In genomic region chr9:122846156-122846555, GRCm38 (mm10) we compare ENCODE assay signal across 11 mouse cellular contexts. TPM values are rescaled to one million over a fixed set of nuclear protein-coding genes. Genes with fewer than 3 reads are reported as not detected.
DNase-seq lines count a peak whose midpoint lies in the region; ATAC-seq lines count a peak whose summit lies in the region.
"Had no signal": no experiment of that assay in that cellular context is flagged by ENCODE, and none has a peak within 500 bp of the region (broad histone marks: within the 10 kb centered on the region; RNA-seq: fewer than 3 reads in every experiment).

No protein-coding gene starts in this region.

- peaks cover 8% of the 10 kb centered on the region for H3K4me1 ChIP-seq in forebrain, embryonic 13.5 days
- no peaks in the 10 kb centered on the region for H3K4me1 ChIP-seq in forebrain, embryonic 11.5 days (replicated peaks; ENCODE audit: control insufficient read depth, insufficient read depth, low read length)
- no peaks in the 10 kb centered on the region for H3K4me1 ChIP-seq in midbrain, embryonic 14.5 days (ENCODE audit: control insufficient read depth, insufficient read depth, low read length)
- no peaks in the 10 kb centered on the region for H3K4me1 ChIP-seq in midbrain, embryonic 15.5 days
- no peaks in the 10 kb centered on the region for H3K4me1 ChIP-seq in midbrain, embryonic 11.5 days (ENCODE audit: control insufficient read depth, insufficient read depth, low read length)
- H3K4me1 ChIP-seq: heart, embryonic 15.5 days had no signal

- H3K4me2 ChIP-seq in forebrain, embryonic 13.5 days, result no peak overlapping the region
- H3K4me2 ChIP-seq in forebrain, embryonic 11.5 days (ENCODE audit: low read depth, low read length, severe bottlenecking), result no peak overlapping the region
- H3K4me2 ChIP-seq in midbrain, embryonic 14.5 days (ENCODE audit: low read length), result no peak overlapping the region
- no peak overlapping the region for H3K4me2 ChIP-seq in midbrain, embryonic 15.5 days
- H3K4me2 ChIP-seq in midbrain, embryonic 11.5 days, result no peak overlapping the region
- H3K4me2 ChIP-seq: heart, embryonic 15.5 days had no signal

- H3K27me3 ChIP-seq in forebrain, embryonic 13.5 days, result no peaks in the 10 kb centered on the region
- no peaks in the 10 kb centered on the region for H3K27me3 ChIP-seq in forebrain, embryonic 11.5 days (ENCODE audit: control insufficient read depth, insufficient read depth, low read length)
- no peaks in the 10 kb centered on the region for H3K27me3 ChIP-seq in midbrain, embryonic 14.5 days (ENCODE audit: control insufficient read depth, insufficient read depth, low read length)
- H3K27me3 ChIP-seq in midbrain, embryonic 15.5 days (replicated peaks), result no peaks in the 10 kb centered on the region
- no peaks in the 10 kb centered on the region for H3K27me3 ChIP-seq in midbrain, embryonic 11.5 days (ENCODE audit: control insufficient read depth, insufficient read depth, low read length)
- H3K27me3 ChIP-seq: heart, embryonic 15.5 days had no signal

- H3K9me3 ChIP-seq in forebrain, embryonic 13.5 days (replicated peaks), result 0 out of 2 replicates have a peak, but pooled peaks cover 3% of the 10 kb centered on the region
- H3K9me3 ChIP-seq in forebrain, embryonic 11.5 days (ENCODE audit: control insufficient read depth, low read length), result no peaks in the 10 kb centered on the region
- H3K9me3 ChIP-seq in midbrain, embryonic 14.5 days (ENCODE audit: control insufficient read depth, low read length), result no peaks in the 10 kb centered on the region
- no peaks in the 10 kb centered on the region for H3K9me3 ChIP-seq in midbrain, embryonic 15.5 days
- no peaks in the 10 kb centered on the region for H3K9me3 ChIP-seq in midbrain, embryonic 11.5 days (ENCODE audit: control insufficient read depth, low read length)
- H3K9me3 ChIP-seq: heart, embryonic 15.5 days had no signal

- peak; percentile 59; the same call in 1 of the 2 replicates for ATAC-seq in forebrain, embryonic 13.5 days
- no peak for ATAC-seq in forebrain, embryonic 11.5 days (replicated peaks; ENCODE audit: low FRiP score)
- no peak for ATAC-seq in midbrain, embryonic 14.5 days (ENCODE audit: low FRiP score, low TSS enrichment)
- ATAC-seq in midbrain, embryonic 15.5 days (replicated peaks), result no peak
- no peak for ATAC-seq in midbrain, embryonic 11.5 days (ENCODE audit: low FRiP score)

- DNase-seq in forebrain, embryonic 11.5 days (ENCODE audit: low spot score), result no peak
- DNase-seq in midbrain, embryonic 14.5 days, result peak; percentile 10
- DNase-seq in layer of hippocampus, adult 9-10 months (ENCODE audit: low spot score), result peak; percentile 43
- peak; percentile 37 for DNase-seq in right cerebral cortex, postnatal 4 days
- DNase-seq in midbrain, embryonic 11.5 days (ENCODE audit: low spot score, missing footprints), result no peak
- DNase-seq in adrenal gland, postnatal 14 days, result no peak

- H3K9ac ChIP-seq in forebrain, embryonic 13.5 days, result no peak overlapping the region
- H3K9ac ChIP-seq in forebrain, embryonic 11.5 days (ENCODE audit: low read length), result no peak overlapping the region
- H3K9ac ChIP-seq in midbrain, embryonic 14.5 days (replicated peaks; ENCODE audit: low read length), result no peak overlapping the region
- no peak overlapping the region for H3K9ac ChIP-seq in midbrain, embryonic 15.5 days
- no peak overlapping the region for H3K9ac ChIP-seq in midbrain, embryonic 11.5 days (ENCODE audit: low read length)
- H3K9ac ChIP-seq: heart, embryonic 15.5 days had no signal

- H3K4me3 ChIP-seq in forebrain, embryonic 13.5 days, result no peak overlapping the region
- no peak overlapping the region for H3K4me3 ChIP-seq in forebrain, embryonic 11.5 days (ENCODE audit: low read depth, low read length)
- no peak overlapping the region for H3K4me3 ChIP-seq in midbrain, embryonic 14.5 days (replicated peaks; ENCODE audit: low read depth, low read length)
- H3K4me3 ChIP-seq in midbrain, embryonic 15.5 days, result no peak overlapping the region
- no peak overlapping the region for H3K4me3 ChIP-seq in midbrain, embryonic 11.5 days (ENCODE audit: low read depth, low read length)
- H3K4me3 ChIP-seq: heart, embryonic 15.5 days had no signal

- peak overlapping the region; percentile 48; the same call in 1 of the 2 replicates for H3K27ac ChIP-seq in forebrain, embryonic 13.5 days
- no peak overlapping the region for H3K27ac ChIP-seq in forebrain, embryonic 11.5 days (ENCODE audit: low read depth, low read length)
- no peak overlapping the region for H3K27ac ChIP-seq in midbrain, embryonic 14.5 days (replicated peaks; ENCODE audit: low read depth, low read length)
- no peak overlapping the region for H3K27ac ChIP-seq in midbrain, embryonic 15.5 days
- no peak overlapping the region for H3K27ac ChIP-seq in midbrain, embryonic 11.5 days (ENCODE audit: low read depth, low read length)
- H3K27ac ChIP-seq: heart, embryonic 15.5 days had no signal

- H3K36me3 ChIP-seq in forebrain, embryonic 13.5 days (ENCODE audit: poor library complexity, severe bottlenecking), result peaks cover 29% of the 10 kb centered on the region
- H3K36me3 ChIP-seq in forebrain, embryonic 11.5 days (ENCODE audit: control insufficient read depth, insufficient read depth, low read length), result peaks cover 16% of the 10 kb centered on the region; the same call in 1 of the 2 replicates
- peaks cover 28% of the 10 kb centered on the region for H3K36me3 ChIP-seq in midbrain, embryonic 14.5 days (ENCODE audit: control insufficient read depth, insufficient read depth, low read length)
- peaks cover 23% of the 10 kb centered on the region; the same call in 1 of the 2 replicates for H3K36me3 ChIP-seq in midbrain, embryonic 15.5 days (replicated peaks)
- H3K36me3 ChIP-seq in midbrain, embryonic 11.5 days (ENCODE audit: control insufficient read depth, insufficient read depth, low read length), result peaks cover 10% of the 10 kb centered on the region; the same call in 1 of the 2 replicates

RNA-seq across cellular contexts. Expression of gene Gm35549, which starts 2.3 kb away (rescaled TPM):
- 0.43 TPM in 1 of 2 replicates, not detected in the other for polyA plus RNA-seq in forebrain, embryonic 13.5 days (2015; fragmentation: Nextera tagmentation; extraction: Ambion mirVana)
- polyA plus RNA-seq in forebrain, embryonic 11.5 days (2014; fragmentation: Nextera tagmentation; extraction: Ambion mirVana), result 0.67 TPM in 1 of 2 replicates, not detected in the other
- 0.63 and 0.88 TPM in 2 replicates for polyA plus RNA-seq in midbrain, embryonic 14.5 days (2014; fragmentation: Nextera tagmentation; extraction: Ambion mirVana)
- polyA plus RNA-seq in midbrain, embryonic 15.5 days (2015; fragmentation: Nextera tagmentation; extraction: Ambion mirVana), result 0.40 and 0.82 TPM in 2 replicates
- 0.38 TPM in 1 of 2 replicates, not detected in the other for polyA plus RNA-seq in midbrain, embryonic 11.5 days (2014; fragmentation: Nextera tagmentation; extraction: Ambion mirVana)
- not detected in 2 replicates for total RNA-seq in adrenal gland, postnatal 14 days (2021)
- polyA plus RNA-seq: limb, embryonic 11.5 days; small intestine, adult 2 months had no signal

RNA-seq across cellular contexts. Expression of gene Zfp445, which starts 19.6 kb away (rescaled TPM):
- 80.5 and 95.8 TPM in 2 replicates for polyA plus RNA-seq in forebrain, embryonic 13.5 days (2015; fragmentation: Nextera tagmentation; extraction: Ambion mirVana)
- 75.9 and 81.8 TPM in 2 replicates for polyA plus RNA-seq in forebrain, embryonic 11.5 days (2014; fragmentation: Nextera tagmentation; extraction: Ambion mirVana)
- 71.5 and 112 TPM in 2 replicates for polyA plus RNA-seq in midbrain, embryonic 14.5 days (2014; fragmentation: Nextera tagmentation; extraction: Ambion mirVana)
- 110 and 130 TPM in 2 replicates for polyA plus RNA-seq in midbrain, embryonic 15.5 days (2015; fragmentation: Nextera tagmentation; extraction: Ambion mirVana)
- 78.9 and 79.9 TPM in 2 replicates for polyA plus RNA-seq in midbrain, embryonic 11.5 days (2014; fragmentation: Nextera tagmentation; extraction: Ambion mirVana)
- total RNA-seq in adrenal gland, postnatal 14 days (2021), result 100 and 106 TPM in 2 replicates

RNA-seq across cellular contexts. Expression of gene Zkscan7, which starts 39.3 kb away (rescaled TPM):
- 4.2 and 5.7 TPM in 2 replicates for polyA plus RNA-seq in forebrain, embryonic 13.5 days (2015; fragmentation: Nextera tagmentation; extraction: Ambion mirVana)
- polyA plus RNA-seq in forebrain, embryonic 11.5 days (2014; fragmentation: Nextera tagmentation; extraction: Ambion mirVana), result 5.5 and 5.7 TPM in 2 replicates
- polyA plus RNA-seq in midbrain, embryonic 14.5 days (2014; fragmentation: Nextera tagmentation; extraction: Ambion mirVana), result 2.1 and 2.7 TPM in 2 replicates
- polyA plus RNA-seq in midbrain, embryonic 15.5 days (2015; fragmentation: Nextera tagmentation; extraction: Ambion mirVana), result 5.0 and 5.1 TPM in 2 replicates
- polyA plus RNA-seq in midbrain, embryonic 11.5 days (2014; fragmentation: Nextera tagmentation; extraction: Ambion mirVana), result 2.6 and 3.3 TPM in 2 replicates
- total RNA-seq in adrenal gland, postnatal 14 days (2021), result 9.3 and 11.5 TPM in 2 replicates

RNA-seq across cellular contexts. Expression of gene Tcaim, which starts 40.8 kb away (rescaled TPM):
- 6.9 and 7.0 TPM in 2 replicates for polyA plus RNA-seq in forebrain, embryonic 13.5 days (2015; fragmentation: Nextera tagmentation; extraction: Ambion mirVana)
- polyA plus RNA-seq in forebrain, embryonic 11.5 days (2014; fragmentation: Nextera tagmentation; extraction: Ambion mirVana), result 5.6 and 6.0 TPM in 2 replicates
- 7.0 and 8.5 TPM in 2 replicates for polyA plus RNA-seq in midbrain, embryonic 14.5 days (2014; fragmentation: Nextera tagmentation; extraction: Ambion mirVana)
- 9.1 and 9.3 TPM in 2 replicates for polyA plus RNA-seq in midbrain, embryonic 15.5 days (2015; fragmentation: Nextera tagmentation; extraction: Ambion mirVana)
- 5.7 and 5.8 TPM in 2 replicates for polyA plus RNA-seq in midbrain, embryonic 11.5 days (2014; fragmentation: Nextera tagmentation; extraction: Ambion mirVana)
- total RNA-seq in adrenal gland, postnatal 14 days (2021), result 16.7 and 17.7 TPM in 2 replicates

Comparison
In these comparisons a context has a peak if more than half of its experiments do, and no peak if none do; other contexts are left out.
1. DNase-seq: peak in midbrain, embryonic 14.5 days (single experiment), layer of hippocampus, adult 9-10 months (single experiment) and right cerebral cortex, postnatal 4 days (single experiment); none in forebrain, embryonic 11.5 days (single experiment), midbrain, embryonic 11.5 days (single experiment) and adrenal gland, postnatal 14 days (single experiment).